Mouse (Mus musculus) lung, postnatal 0 days (tissue): ENCODE measurements around the gene Eif2s3x.
"Not testable (repeated sequence)": the region's sequence is repeated elsewhere in the genome, so short reads cannot be mapped to it uniquely, and the experiment has no call there.

Experiments used
- CTCF ChIP-seq: IDR thresholded peaks from 2 replicates; pipeline ENCODE4 v1.5.1; 2016; ENCODE audit warnings: antibody characterized with exemption, mild to moderate bottlenecking
- EP300 ChIP-seq: IDR thresholded peaks from 2 replicates; pipeline ENCODE4 v1.6.1; 2016; ENCODE audit warnings: antibody characterized with exemption, mild to moderate bottlenecking, control low read depth

DNA sequence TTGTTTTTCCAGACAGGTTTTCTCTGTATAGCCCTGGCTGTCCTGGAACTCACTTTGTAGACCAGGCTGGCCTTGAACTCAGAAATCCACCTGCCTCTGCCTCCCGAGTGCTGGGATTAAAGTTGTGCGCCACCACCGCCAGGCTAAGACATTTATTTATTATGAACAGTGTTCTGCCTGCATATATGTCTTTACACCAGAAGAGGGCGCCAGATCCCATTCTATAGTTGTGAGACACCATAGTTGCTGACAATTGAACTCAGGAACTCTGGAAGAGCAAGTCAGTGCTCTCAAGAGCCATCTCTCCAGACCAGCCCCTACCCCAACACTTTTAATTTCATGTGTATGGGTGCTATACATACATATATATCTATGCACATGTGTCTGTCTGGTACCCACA lies 18.8 kb downstream of the Eif2s3x start:
- TF ChIP-seq CTCF = peak; percentile 67
- not testable (repeated sequence) for TF ChIP-seq EP300
